Mouse (Mus musculus) common myeloid progenitor, adult 5-6 weeks (primary cell): ENCODE data around the gene 2510009E07Rik. TPM values are rescaled to one million over a fixed set of nuclear protein-coding genes. Genes with fewer than 3 reads are reported as not detected.
"Not testable (repeated sequence)": the region's sequence is repeated elsewhere in the genome, so short reads cannot be mapped to it uniquely, and the experiment has no call there.

ENCODE experiments used
- ATAC-seq: replicated peaks from 2 replicates; pipeline ENCODE4 v1.8.0; 2016; ENCODE audit warnings: low read depth, mild to moderate bottlenecking, moderate TSS enrichment, inconsistent platforms; ENCODE audit not compliant: poor library complexity, severe bottlenecking
- total RNA-seq: library from RNA; stranded (forward); fragments of 200-1000, 187-1606 nt; gene quantifications from 2 replicates; pipeline ENCODE4 v1.2.3, GENCODE M21; 2017

Gene 2510009E07Rik
- total RNA-seq, 1 experiment from 2014 or later = 0.23 TPM

- ATAC-seq = peak; percentile 46; the same call in 1 of the 2 replicates
Measured at GRCm38 (mm10) chr16:21689141-21689540, 5.3 kb downstream of the 2510009E07Rik start.

DNA sequence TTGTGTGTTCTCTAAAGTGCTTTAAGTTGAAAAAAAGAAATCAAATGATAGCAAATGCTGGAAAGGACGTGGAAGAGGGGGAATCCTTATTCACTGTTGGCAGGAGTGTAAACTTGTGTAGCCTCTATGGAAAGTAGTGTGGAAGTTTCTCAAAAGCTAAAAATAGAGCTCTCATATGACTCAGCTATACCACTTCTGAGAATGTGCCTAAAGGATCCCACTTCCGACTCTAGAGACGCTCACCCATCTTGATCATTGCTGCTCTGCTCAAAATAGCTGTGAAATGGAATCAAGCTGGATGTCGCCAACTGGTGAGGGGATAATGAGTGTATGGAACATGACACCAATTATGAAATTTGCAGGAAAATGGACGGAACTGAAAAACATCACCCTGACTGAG, 7.1 kb downstream of the 2510009E07Rik start:
- no peak for ATAC-seq

- ATAC-seq = no peak
Measured at GRCm38 (mm10) chr16:21676791-21677190, 17.7 kb downstream of the 2510009E07Rik start.

DNA sequence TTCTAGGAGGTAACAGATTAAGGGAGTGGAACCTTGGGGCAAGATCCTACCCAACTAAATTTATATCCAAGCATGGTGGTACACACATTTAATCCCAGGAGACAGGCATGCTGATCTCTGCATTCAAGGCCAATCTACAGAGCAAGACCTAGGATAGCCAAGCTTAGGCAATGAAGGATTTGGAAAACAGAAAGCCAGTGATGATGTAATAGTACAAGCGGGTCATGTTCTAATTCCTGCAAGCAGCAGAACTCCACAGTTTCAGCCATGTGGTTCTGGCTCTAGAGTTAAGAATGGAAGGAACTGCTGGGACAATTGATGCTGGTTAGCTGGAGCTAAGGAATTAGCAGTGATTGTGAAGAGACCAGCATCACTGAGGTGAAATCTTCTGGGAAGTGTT, 20.8 kb downstream of the 2510009E07Rik start:
- not testable (repeated sequence) for ATAC-seq

DNA sequence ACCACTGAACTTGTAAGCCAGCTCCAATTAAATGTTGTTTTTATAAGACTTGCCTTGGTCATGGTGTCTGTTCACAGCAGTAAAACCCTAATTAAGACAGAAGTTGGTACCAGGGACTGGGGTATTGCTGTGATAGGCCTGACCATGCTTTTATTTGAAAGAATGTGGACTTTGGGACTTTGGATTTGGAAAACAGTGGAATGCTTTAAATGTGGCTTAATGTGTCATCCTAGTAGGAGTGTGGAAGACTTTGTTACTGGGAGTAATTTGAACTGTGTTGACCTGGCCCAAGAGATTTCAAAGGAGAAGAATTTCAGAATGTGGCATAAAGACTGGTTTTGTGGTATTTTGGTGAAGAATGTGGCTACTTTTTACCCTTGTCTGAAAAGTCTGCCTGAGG, 21.4 kb downstream of the 2510009E07Rik start:
- not testable (repeated sequence) for ATAC-seq

DNA sequence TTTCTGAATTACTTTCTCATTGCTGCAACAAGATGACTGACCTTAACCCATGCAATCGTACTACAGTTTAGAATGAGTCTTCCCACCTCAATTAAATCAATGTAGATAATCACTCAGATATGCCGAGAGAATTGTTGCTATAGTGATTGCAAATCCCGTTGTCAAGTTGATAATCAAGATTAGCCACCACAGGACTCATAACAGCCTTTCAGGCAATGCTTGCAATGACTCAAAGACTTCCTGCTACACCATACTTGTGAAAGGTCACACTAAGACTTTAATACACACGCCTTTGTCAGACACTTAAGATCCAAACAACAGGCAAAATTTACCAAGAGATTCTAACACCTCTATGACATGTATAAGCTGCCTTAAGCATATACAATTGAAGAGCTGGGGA, 22.6 kb downstream of the 2510009E07Rik start:
- no peak for ATAC-seq

DNA sequence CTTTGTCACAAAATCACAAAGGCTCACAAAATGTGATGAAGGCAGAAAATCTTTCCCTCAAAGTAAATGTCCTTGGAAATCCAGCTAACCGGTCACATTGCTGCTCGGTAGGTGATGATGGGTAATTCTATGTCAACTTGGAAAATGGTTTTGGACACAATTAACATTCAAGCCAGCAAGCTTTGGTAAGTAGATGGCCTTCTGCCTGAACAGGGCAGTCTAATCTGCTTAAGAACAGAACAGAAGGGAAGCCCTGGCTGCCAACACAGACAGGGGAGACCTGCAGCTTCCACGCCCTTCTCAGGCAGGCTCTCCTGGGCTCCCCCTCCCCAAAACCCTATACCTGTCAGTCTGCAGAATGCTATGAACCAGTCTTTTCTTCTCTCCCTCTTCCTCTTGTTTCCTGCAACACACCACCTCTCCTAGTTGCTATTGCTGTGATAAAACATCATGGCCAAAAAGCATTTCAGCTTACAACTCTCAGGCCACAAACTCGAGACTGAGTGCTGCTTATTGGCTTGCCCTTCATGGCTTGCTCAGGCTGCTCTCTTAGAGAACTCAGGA, 29.0 kb downstream of the 2510009E07Rik start:
- ATAC-seq = no peak

- ATAC-seq = no peak
Measured at GRCm38 (mm10) chr16:21664633-21665363, 29.7 kb downstream of the 2510009E07Rik start.

GRCm38 (mm10) chr16:21655961-21656360, 38.5 kb downstream of the 2510009E07Rik start:
- ATAC-seq = no peak

DNA sequence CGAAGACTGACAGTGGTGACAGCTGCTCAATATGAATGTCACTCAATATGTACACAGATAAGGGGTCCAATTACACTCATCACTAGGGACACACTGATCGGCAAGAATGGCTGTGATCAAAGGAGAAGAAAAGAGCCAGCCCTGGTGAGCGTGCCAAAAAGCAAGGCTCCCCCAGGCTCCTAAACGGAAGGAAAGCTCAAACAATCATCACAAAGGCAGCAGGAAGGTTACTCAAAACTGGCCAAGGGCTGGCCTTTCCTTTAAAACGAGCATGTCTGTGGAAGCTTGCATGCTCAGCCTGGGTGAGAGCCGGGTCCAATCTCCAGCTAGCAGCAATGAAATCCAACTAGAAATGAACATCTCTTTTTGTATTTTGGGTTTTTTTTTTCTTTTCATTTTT, 39.2 kb downstream of the 2510009E07Rik start:
- ATAC-seq = no peak

DNA sequence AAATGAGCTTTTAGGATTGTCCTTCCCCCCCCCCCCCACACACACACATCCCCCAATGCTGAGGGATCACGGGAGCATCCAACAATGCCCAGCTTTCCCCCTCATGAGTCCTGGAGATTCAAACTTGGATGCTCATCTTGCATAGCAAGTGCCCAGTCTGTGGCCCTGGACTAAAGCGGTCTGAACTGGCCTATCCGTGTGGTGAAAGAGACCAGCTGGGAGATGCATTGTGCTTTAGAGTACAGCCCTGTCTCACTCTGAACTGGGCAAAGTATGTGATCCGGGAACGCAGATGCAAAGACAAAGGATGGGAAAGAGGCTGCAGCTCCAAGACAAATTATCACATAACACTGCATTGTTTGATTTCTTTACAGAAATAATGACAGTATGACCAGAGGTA, 40.1 kb downstream of the 2510009E07Rik start:
- ATAC-seq = no peak

GRCm38 (mm10) chr16:21653151-21653550, 41.3 kb downstream of the 2510009E07Rik start:
- no peak for ATAC-seq

DNA sequence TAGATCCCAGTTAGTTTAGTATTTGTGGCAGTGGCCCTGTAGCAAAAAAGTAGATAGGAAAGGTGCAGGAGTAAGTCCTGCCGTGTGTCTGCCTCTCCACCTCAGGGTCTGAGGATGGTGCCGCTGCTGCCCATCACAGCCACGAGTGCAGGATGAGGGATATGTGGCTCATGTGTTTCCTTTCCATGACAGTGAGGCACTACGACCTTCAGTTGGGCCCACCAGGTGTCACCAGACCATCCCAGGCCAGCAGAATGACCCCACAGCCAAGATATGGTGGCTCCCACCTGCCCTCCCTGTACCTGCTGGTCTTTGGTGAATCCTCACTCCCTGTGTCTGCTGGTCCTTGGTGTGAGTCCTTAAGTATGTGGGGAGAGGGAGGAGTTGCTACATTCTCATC, 43.3 kb downstream of the 2510009E07Rik start:
- no peak for ATAC-seq

- no peak for ATAC-seq
Measured at GRCm38 (mm10) chr16:21650289-21650688, 44.2 kb downstream of the 2510009E07Rik start.

- ATAC-seq = no peak; the same call in 1 of the 2 replicates
Measured at GRCm38 (mm10) chr16:21648800-21649199, 45.7 kb downstream of the 2510009E07Rik start.

DNA sequence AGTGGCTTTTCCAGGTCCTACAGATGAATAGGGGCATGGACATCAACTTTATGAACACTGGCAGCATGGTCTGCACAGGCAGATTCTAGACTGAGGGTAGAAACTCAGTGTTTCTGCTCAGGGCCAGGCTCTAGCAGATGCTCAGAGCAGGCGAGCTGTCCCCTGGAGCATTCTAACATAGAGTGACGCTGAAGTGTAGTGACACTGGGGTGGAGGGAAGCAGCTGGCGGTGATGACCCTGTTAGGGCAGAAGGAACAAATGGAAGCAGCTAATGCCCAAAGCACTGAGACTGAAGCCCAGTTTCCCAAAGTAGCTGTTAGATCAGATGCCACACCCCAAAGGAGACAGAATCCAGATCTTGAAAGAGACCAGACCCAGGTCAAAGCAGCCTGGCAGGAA, 48.0 kb downstream of the 2510009E07Rik start:
- ATAC-seq = no peak

GRCm38 (mm10) chr16:21645915-21646314, 48.5 kb downstream of the 2510009E07Rik start:
- ATAC-seq = no peak

DNA sequence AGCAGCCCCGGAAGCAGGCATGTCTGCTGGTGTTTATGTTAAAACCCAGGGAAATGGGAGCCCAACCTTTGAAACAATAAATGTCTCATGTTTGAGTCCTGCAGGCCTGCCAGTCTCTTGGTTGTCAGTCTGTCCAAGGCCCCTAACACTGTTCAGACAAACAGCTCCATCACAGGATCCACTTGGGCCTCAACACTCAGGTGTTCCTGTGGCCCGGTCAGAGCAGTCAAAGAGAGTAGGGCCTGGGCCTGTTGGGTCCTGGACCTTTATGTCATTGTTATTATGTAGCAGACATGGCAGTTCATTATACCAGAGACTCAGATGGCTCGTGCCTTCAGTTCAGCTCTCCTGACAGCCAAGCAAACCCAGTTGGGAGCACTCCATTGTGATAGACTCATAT, 49.9 kb downstream of the 2510009E07Rik start:
- no peak for ATAC-seq

DNA sequence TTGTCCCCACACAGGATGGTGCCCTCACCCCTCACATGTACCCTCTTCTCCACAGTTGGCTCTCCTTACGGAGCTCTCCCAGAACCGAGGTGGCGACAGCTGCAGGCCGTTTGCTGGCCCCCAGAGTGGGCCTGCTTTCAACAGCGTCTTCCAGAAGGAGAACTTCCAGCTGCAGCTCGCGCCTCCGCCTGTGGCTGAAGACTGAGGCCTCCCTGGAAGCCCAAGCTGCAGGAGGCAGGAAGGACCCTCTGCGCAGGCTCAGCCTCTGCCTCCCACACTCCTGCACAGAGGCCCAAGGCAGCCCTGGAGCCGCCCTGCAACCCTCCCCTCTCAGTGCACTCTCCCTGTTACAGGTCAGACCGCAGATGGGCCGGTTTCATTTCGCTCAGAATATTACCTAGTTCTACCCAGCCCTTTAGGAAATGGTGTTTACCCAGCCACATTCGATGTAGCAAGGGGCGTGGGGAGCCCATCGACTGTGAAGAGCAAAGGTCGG, 50.4 kb downstream of the 2510009E07Rik start:
- ATAC-seq = no peak

GRCm38 (mm10) chr16:21643621-21644041, 50.8 kb downstream of the 2510009E07Rik start:
- no peak for ATAC-seq

- no peak for ATAC-seq
Measured at GRCm38 (mm10) chr16:21642906-21643305, 51.6 kb downstream of the 2510009E07Rik start.

DNA sequence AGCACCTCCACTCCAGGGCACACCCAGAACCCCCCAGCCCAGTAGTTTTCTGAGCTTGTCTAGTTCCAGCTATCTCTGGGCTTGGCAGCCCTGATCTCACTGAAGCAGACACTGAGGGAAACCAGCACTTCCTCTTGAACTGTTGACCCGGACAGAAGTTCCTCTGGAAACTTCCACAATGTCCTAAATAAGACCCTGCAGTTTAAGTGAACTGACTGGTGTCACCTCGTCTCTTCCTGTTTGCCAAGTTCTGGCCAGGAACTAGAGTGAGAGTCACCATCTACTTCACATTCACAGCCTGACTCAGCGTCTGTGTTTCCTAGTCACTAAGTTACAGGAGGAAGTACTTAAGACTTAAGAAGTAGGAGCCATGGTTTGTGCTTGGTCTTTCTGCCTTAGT, 52.5 kb downstream of the 2510009E07Rik start:
- ATAC-seq = peak; percentile 72
